Mouse (Mus musculus) embryonic fibroblast, embryonic 13.5 days (primary cell): Measurements from ENCODE around the gene Exosc1.

ENCODE experiments used
- CTCF ChIP-seq: IDR thresholded peaks from 2 replicates; pipeline ENCODE4 v1.5.1; 2011; ENCODE audit warnings: mild to moderate bottlenecking, control low read depth, low read length, moderate library complexity, borderline replicate concordance; ENCODE audit not compliant: insufficient read depth
- POLR2A ChIP-seq: IDR thresholded peaks from 2 replicates; pipeline ENCODE4 v1.6.1; 2011; ENCODE audit warnings: low read depth, mild to moderate bottlenecking, control low read depth, low read length, moderate library complexity

DNA sequence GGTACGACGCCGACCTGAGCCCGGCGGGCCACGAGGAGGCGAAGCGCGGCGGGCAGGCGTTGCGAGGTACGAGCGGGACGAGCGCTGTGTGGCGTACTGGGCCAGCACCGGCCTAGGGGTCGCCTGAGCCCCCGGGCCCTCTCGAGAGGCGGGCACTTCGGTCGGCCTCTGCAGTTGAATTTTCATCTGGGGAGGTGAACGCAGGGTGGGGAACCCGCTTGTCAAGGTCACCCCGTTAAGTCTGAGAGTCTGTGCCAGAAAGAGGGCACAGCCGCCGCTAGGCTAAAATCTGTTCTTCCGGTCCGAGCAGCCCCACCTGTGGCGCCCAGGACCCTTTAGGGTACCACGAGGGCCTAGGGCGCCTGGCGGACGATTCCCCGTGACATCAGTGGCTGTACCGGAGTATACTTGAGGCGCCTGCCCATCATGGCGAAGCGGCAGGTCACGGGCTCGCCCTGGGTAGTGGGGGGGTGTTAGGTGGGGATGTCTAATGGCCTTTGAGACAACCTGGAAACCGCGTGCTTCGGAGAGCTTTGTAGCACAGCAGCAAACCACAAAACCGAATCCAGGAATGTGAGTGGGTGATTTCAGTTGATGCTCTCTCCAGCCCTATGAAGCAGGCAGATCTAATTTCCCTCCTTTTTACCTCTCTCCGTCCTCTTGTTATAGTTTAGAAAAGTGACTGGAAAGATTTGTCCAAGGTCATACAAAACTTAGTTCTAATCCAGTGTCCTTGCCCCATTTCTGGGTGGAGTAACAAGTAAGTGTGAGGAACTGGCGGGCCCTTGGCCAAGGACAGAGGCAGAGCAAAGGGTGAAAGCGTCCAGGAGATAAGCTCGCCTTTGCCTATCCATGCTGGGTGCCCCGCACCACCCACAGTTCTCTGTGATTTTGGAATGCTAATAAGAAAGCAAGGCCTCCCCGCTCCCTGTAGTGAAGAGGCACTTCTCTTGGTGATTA, 20.8 kb downstream of the Exosc1 start:
- TF ChIP-seq CTCF (no peak), POLR2A (peak; percentile 65; the same call in 1 of the 2 replicates)
